Mouse (Mus musculus): ENCODE data around the gene Srgap2. TPM values are rescaled to one million over a fixed set of nuclear protein-coding genes. Genes with fewer than 3 reads are reported as not detected.

Srgap2 gene
- total RNA-seq, 2 experiments from 2014 or later, result 83.4 to 92.0 TPM

GRCm38 (mm10) chr1:131419307-131419706 lies 107.8 kb downstream of the Srgap2 start:
- Histone ChIP-seq H3K27ac (no peak overlapping the region), H3K4me3 (no peak overlapping the region)
- DNase-seq (ENCODE audit: low spot score in 2 of 2), result no peak
- TF ChIP-seq CTCF (conservative IDR thresholded peaks at IDR 0.05), result no peak

GRCm38 (mm10) chr1:131417821-131418660 lies 109.1 kb downstream of the Srgap2 start:
- DNase-seq (ENCODE audit: low spot score in 2 of 2), result no peak

GRCm38 (mm10) chr1:131417059-131417750 lies 109.9 kb downstream of the Srgap2 start:
- no peak overlapping the region for H3K4me3 ChIP-seq
- TF ChIP-seq CTCF (conservative IDR thresholded peaks at IDR 0.05), result no peak
- DNase-seq (ENCODE audit: low spot score in 2 of 2), result no peak
- peak overlapping the region; percentile 74 for H3K27ac ChIP-seq

More at GRCm38 (mm10) chr1:131417821-131418660, 109.1 kb downstream of the Srgap2 start:
- no peak for TF ChIP-seq CTCF (conservative IDR thresholded peaks at IDR 0.05)
- H3K27ac ChIP-seq, result peak overlapping the region; percentile 74
- no peak overlapping the region for H3K4me3 ChIP-seq

GRCm38 (mm10) chr1:131403567-131403966 lies 123.6 kb downstream of the Srgap2 start:
- Histone ChIP-seq H3K27ac (no peak overlapping the region), H3K4me3 (no peak overlapping the region)
- DNase-seq (ENCODE audit: low spot score in 2 of 2), result no peak
- TF ChIP-seq CTCF (conservative IDR thresholded peaks at IDR 0.05), result no peak

- DNase-seq (ENCODE audit: low spot score in 2 of 2), result no peak
- no peak for TF ChIP-seq CTCF (conservative IDR thresholded peaks at IDR 0.05)
Measured at GRCm38 (mm10) chr1:131400844-131401243, 126.3 kb downstream of the Srgap2 start.

GRCm38 (mm10) chr1:131398181-131398580 lies 129.0 kb downstream of the Srgap2 start:
- Histone ChIP-seq H3K4me3 (no peak overlapping the region), H3K27ac (no peak overlapping the region)
- no peak for TF ChIP-seq CTCF (conservative IDR thresholded peaks at IDR 0.05)
- DNase-seq (ENCODE audit: low spot score in 2 of 2), result no peak

More at GRCm38 (mm10) chr1:131400844-131401243, 126.3 kb downstream of the Srgap2 start:
- no peak overlapping the region for H3K27ac ChIP-seq
- no peak overlapping the region for H3K4me3 ChIP-seq

GRCm38 (mm10) chr1:131384406-131384805 lies 142.7 kb downstream of the Srgap2 start:
- peak overlapping the region; percentile 19 for H3K27ac ChIP-seq
- DNase-seq (ENCODE audit: low spot score in 2 of 2), result peak in 1 of 2 experiments; percentile 34
- H3K4me3 ChIP-seq, result no peak overlapping the region
- TF ChIP-seq CTCF (conservative IDR thresholded peaks at IDR 0.05), result no peak

- H3K4me3 ChIP-seq, result no peak overlapping the region
- H3K27ac ChIP-seq, result peak overlapping the region; percentile 16; the same call in 1 of the 2 replicates
- TF ChIP-seq CTCF (conservative IDR thresholded peaks at IDR 0.05), result no peak
- no peak for DNase-seq (ENCODE audit: low spot score in 2 of 2)
Measured at GRCm38 (mm10) chr1:131382184-131382583, 145.0 kb downstream of the Srgap2 start.

GRCm38 (mm10) chr1:131380254-131380653 lies 146.9 kb downstream of the Srgap2 start:
- no peak for DNase-seq (ENCODE audit: low spot score in 2 of 2)
- Histone ChIP-seq H3K27ac (peak overlapping the region; percentile 36; the same call in 1 of the 2 replicates), H3K4me3 (no peak overlapping the region)
- TF ChIP-seq CTCF (conservative IDR thresholded peaks at IDR 0.05), result no peak

- no peak for DNase-seq (ENCODE audit: low spot score in 2 of 2)
- peak overlapping the region; percentile 43; the same call in 1 of the 2 replicates for H3K27ac ChIP-seq
- no peak overlapping the region for H3K4me3 ChIP-seq
- no peak for TF ChIP-seq CTCF (conservative IDR thresholded peaks at IDR 0.05)
Measured at GRCm38 (mm10) chr1:131378914-131379474, 148.2 kb downstream of the Srgap2 start.

GRCm38 (mm10) chr1:131378081-131378913 lies 148.9 kb downstream of the Srgap2 start:
- no peak for TF ChIP-seq CTCF (conservative IDR thresholded peaks at IDR 0.05)
- Histone ChIP-seq H3K27ac (peak overlapping the region; percentile 43; the same call in 1 of the 2 replicates), H3K4me3 (no peak overlapping the region)
- no peak for DNase-seq (ENCODE audit: low spot score in 2 of 2)

- TF ChIP-seq CTCF (conservative IDR thresholded peaks at IDR 0.05), result no peak
- no peak for DNase-seq (ENCODE audit: low spot score in 2 of 2)
Measured at GRCm38 (mm10) chr1:131365832-131366231, 161.3 kb downstream of the Srgap2 start.

More at GRCm38 (mm10) chr1:131365832-131366231, 161.3 kb downstream of the Srgap2 start:
- Histone ChIP-seq H3K4me3 (no peak overlapping the region), H3K27ac (no peak overlapping the region)
